Mouse (Mus musculus) forebrain, embryonic 13.5 days (tissue): ENCODE measurements around the gene Prkg2. TPM values are rescaled to one million over a fixed set of nuclear protein-coding genes. Genes with fewer than 3 reads are reported as not detected.

Source experiments
- ATAC-seq: fragments of 200-750 bp; cut with Nextera tagmentation; 2 replicates; pipeline ENCODE4 v1.8.0; 2017
- H3K27ac ChIP-seq: fragments of 300-500 bp; sonication (generic); 2 replicates; pipeline ENCODE4 v1.5.1; 2015; ENCODE audit warnings: inconsistent platforms, mild to moderate bottlenecking, moderate library complexity
- H3K27me3 ChIP-seq: fragments of 300-500 bp; sonication (generic); 2 replicates; pipeline ENCODE4 v1.6.1; 2015; ENCODE audit warnings: mild to moderate bottlenecking, inconsistent platforms
- H3K36me3 ChIP-seq: fragments of 300-500 bp; sonication (generic); 2 replicates; pipeline ENCODE4 v1.6.1; 2015; ENCODE audit warnings: mild to moderate bottlenecking, inconsistent platforms; ENCODE audit not compliant: poor library complexity, severe bottlenecking
- H3K4me1 ChIP-seq: fragments of 300-500 bp; sonication (generic); 2 replicates; pipeline ENCODE4 v1.6.1; 2015; ENCODE audit warnings: inconsistent platforms
- H3K4me2 ChIP-seq: fragments of 300-500 bp; sonication (generic); 2 replicates; pipeline ENCODE4 v1.6.1; 2015; ENCODE audit warnings: inconsistent platforms, mild to moderate bottlenecking, moderate library complexity
- H3K4me3 ChIP-seq: fragments of 300-500 bp; sonication (generic); 2 replicates; pipeline ENCODE4 v1.5.1; 2015; ENCODE audit warnings: mild to moderate bottlenecking, inconsistent platforms
- H3K9ac ChIP-seq: fragments of 300-500 bp; sonication (generic); 2 replicates; pipeline ENCODE4 v1.6.1; 2015; ENCODE audit warnings: mild to moderate bottlenecking, inconsistent platforms
- H3K9me3 ChIP-seq: fragments of 300-500 bp; sonication (generic); replicated peaks from 2 replicates; pipeline ENCODE4 v1.6.1; 2016; ENCODE audit warnings: inconsistent platforms
- WGBS: fragments of 180-500 bp; shearing (Covaris S2); methylation state at CpG from one replicate; pipeline ENCODE4 v1.1.7; 2015; 5-methylcytosine and 5-hydroxymethylcytosine counted together
- polyA plus RNA-seq: library from polyadenylated mRNA; unstranded; fragments of >200 nt; fragmentation: Nextera tagmentation; extraction: Ambion mirVana; gene quantifications from 2 replicates; pipeline ENCODE4 v1.2.1, GENCODE M21; 2015

The Prkg2 gene
- polyA plus RNA-seq, 1 experiment from 2014 or later, result 2.5 TPM

- ATAC-seq, result no peak
- Histone ChIP-seq H3K27ac (no peak overlapping the region), H3K9ac (no peak overlapping the region), H3K4me1 (no peaks in the 10 kb centered on the region; the same call in 1 of the 2 replicates), H3K9me3 (no peaks in the 10 kb centered on the region), H3K4me2 (no peak overlapping the region), H3K36me3 (no peaks in the 10 kb centered on the region), H3K27me3 (no peaks in the 10 kb centered on the region), H3K4me3 (no peak overlapping the region)
- WGBS, result 94% methylated on average over 14 of the region's 14 CpGs
These were observed 26.6 kb downstream of the Prkg2 start for GRCm38 (mm10) chr5:99010448-99011151.

GRCm38 (mm10) chr5:98998104-98998503 lies 39.0 kb downstream of the Prkg2 start:
- no peak overlapping the region for H3K4me3 ChIP-seq
- H3K4me2 ChIP-seq, result no peak overlapping the region
- ATAC-seq, result no peak
- no peak overlapping the region for H3K27ac ChIP-seq
- H3K36me3 ChIP-seq, result no peaks in the 10 kb centered on the region
- H3K9ac ChIP-seq, result no peak overlapping the region
- no peaks in the 10 kb centered on the region for H3K9me3 ChIP-seq
- no peaks in the 10 kb centered on the region for H3K27me3 ChIP-seq
- H3K4me1 ChIP-seq, result peaks cover 29% of the 10 kb centered on the region
- WGBS, result 55% methylated on average over 4 of the region's 4 CpGs

DNA sequence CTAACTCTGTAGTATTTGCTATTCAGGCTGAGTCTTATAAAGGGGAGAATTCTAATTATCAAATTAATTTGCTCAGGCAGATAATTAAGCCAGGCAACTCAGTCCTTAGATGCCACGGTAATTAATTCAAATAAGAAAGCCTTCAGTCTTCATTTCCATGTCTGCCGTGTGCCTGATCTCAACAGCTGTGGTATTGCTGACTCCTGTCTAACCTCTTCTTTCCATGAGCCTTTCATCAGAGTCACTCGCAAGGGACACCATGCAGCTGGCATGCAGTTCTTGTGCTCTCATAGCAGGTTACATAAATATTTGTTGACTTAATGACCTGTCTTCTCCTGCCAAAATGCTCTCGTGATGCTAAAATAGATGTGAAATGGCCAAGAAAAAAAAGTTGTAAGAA lies 41.4 kb downstream of the Prkg2 start:
- Histone ChIP-seq H3K27me3 (no peaks in the 10 kb centered on the region), H3K4me2 (no peak overlapping the region), H3K36me3 (no peaks in the 10 kb centered on the region), H3K4me3 (no peak overlapping the region), H3K27ac (0 out of 2 replicates have a peak overlapping the region, but pooled peaks have one; percentile 31), H3K9ac (no peak overlapping the region), H3K4me1 (peaks cover 26% of the 10 kb centered on the region), H3K9me3 (no peaks in the 10 kb centered on the region)
- WGBS, result 18% methylated on average over 4 of the region's 4 CpGs
- peak; percentile 81 for ATAC-seq

DNA sequence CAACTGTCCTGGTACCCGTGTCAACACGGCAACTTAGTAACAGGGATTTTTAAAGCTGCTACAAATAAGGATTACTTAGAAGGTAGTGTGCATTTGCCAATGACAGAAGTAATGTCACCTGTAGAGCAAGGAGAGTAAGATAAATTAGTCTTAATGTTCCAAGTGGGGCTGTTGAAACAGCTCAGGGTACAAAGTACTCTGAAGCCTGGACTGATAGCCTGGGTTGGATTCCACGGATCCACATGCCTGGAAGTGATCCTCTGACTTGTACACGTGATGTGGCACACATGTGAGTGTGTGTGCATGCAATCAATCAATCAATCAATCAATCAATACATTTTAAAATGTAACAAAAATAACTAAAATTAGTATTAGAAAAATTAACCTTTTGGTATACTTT lies 45.6 kb downstream of the Prkg2 start:
- Histone ChIP-seq H3K9me3 (no peaks in the 10 kb centered on the region), H3K27ac (no peak overlapping the region), H3K4me1 (peaks cover 35% of the 10 kb centered on the region), H3K27me3 (no peaks in the 10 kb centered on the region), H3K4me3 (no peak overlapping the region), H3K9ac (no peak overlapping the region), H3K36me3 (no peaks in the 10 kb centered on the region), H3K4me2 (no peak overlapping the region)
- no peak for ATAC-seq
- WGBS, result 87% methylated on average over 4 of the region's 4 CpGs

DNA sequence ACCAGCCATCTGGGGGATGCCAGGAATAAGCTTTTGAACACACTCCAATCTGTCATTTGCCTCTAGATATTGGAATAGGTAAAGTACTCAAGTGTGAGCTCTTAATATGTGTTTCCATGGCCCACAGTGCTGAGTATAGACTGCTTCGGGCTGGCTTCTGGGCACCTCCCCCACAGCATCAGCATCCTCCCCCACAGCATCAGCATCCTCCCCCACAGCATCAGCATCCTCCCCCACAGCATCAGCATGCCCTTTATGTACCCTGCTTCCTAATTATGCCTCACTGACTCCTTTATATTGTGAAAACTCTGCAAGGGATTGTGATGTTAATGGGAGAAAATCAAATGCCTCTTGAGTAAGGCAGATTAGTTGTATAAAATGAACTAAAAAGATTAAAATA lies 49.5 kb downstream of the Prkg2 start:
- Histone ChIP-seq H3K4me2 (no peak overlapping the region), H3K9ac (no peak overlapping the region), H3K9me3 (no peaks in the 10 kb centered on the region), H3K27me3 (no peaks in the 10 kb centered on the region), H3K4me1 (peaks cover 49% of the 10 kb centered on the region), H3K4me3 (no peak overlapping the region), H3K36me3 (no peaks in the 10 kb centered on the region), H3K27ac (peak overlapping the region; percentile 89)
- 0% methylated on average over 1 of the region's 1 CpGs for WGBS
- peak; percentile 86 for ATAC-seq

DNA sequence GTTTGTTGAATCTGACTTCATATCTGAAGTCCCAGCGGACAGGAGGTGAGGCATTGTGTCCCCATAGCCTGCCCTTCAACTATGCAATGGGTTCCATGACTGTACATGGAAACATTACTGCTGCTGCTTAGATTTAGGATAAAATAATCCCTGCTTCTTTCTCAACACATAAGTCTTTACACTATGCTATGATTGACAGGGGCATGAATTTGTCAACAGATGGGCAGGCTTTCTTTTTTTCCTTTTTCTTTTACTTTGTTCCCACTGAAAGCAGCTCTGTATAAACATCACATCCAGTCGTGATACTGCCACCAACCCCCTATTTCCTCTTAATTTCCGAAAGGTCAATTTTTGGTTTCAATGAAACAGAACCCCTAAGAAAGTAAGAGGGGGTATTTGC lies 50.0 kb downstream of the Prkg2 start:
- peak; percentile 52 for ATAC-seq
- 29% methylated on average over 3 of the region's 3 CpGs for WGBS

GRCm38 (mm10) chr5:98986459-98986858 lies 50.7 kb downstream of the Prkg2 start:
- H3K9me3 ChIP-seq, result no peaks in the 10 kb centered on the region
- peaks cover 49% of the 10 kb centered on the region for H3K4me1 ChIP-seq
- no peak overlapping the region for H3K4me3 ChIP-seq
- peak overlapping the region; percentile 22 for H3K4me2 ChIP-seq
- H3K36me3 ChIP-seq, result no peaks in the 10 kb centered on the region
- peak overlapping the region; percentile 89 for H3K27ac ChIP-seq
- H3K27me3 ChIP-seq, result no peaks in the 10 kb centered on the region
- H3K9ac ChIP-seq, result 0 out of 2 replicates have a peak overlapping the region, but pooled peaks have one; percentile 1
- WGBS, result 1% methylated on average over 4 of the region's 4 CpGs
- ATAC-seq, result peak; percentile 70

More for the DNA sequence above, 50.0 kb downstream of the Prkg2 start:
- H3K36me3 ChIP-seq, result no peaks in the 10 kb centered on the region
- no peaks in the 10 kb centered on the region for H3K9me3 ChIP-seq
- H3K4me2 ChIP-seq, result no peak overlapping the region
- H3K27ac ChIP-seq, result peak overlapping the region; percentile 89
- H3K4me3 ChIP-seq, result no peak overlapping the region
- H3K27me3 ChIP-seq, result no peaks in the 10 kb centered on the region
- H3K4me1 ChIP-seq, result peaks cover 49% of the 10 kb centered on the region
- no peak overlapping the region for H3K9ac ChIP-seq

- no peaks in the 10 kb centered on the region for H3K27me3 ChIP-seq
- no peak overlapping the region for H3K4me3 ChIP-seq
- H3K27ac ChIP-seq, result peak overlapping the region; percentile 89
- peak overlapping the region; percentile 22 for H3K4me2 ChIP-seq
- ATAC-seq, result no peak
- WGBS, result 6% methylated on average over 4 of the region's 4 CpGs
- peaks cover 49% of the 10 kb centered on the region for H3K4me1 ChIP-seq
- 0 out of 2 replicates have a peak overlapping the region, but pooled peaks have one; percentile 1 for H3K9ac ChIP-seq
- no peaks in the 10 kb centered on the region for H3K36me3 ChIP-seq
- H3K9me3 ChIP-seq, result no peaks in the 10 kb centered on the region
These were observed 51.1 kb downstream of the Prkg2 start for GRCm38 (mm10) chr5:98986011-98986410.

DNA sequence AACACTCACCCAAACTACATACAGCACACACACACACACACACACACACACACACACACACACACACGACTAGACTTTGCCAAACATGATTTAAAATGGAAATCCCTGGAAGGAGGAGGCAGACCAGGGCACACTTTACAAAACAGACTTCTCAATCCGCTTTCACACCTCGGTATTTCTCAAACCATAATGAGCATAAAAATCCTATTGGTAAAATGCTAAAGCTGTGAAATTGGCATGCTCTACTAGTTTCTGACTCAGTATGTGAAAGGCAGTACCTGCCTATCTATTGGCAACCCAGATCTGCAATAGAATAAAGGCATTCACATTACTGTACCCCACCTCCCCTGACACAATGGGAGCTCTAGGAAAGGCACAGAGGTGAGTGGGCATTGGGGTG lies 52.1 kb downstream of the Prkg2 start:
- Histone ChIP-seq H3K27ac (peak overlapping the region; percentile 89), H3K4me2 (no peak overlapping the region), H3K27me3 (no peaks in the 10 kb centered on the region), H3K4me3 (no peak overlapping the region), H3K9me3 (no peaks in the 10 kb centered on the region), H3K4me1 (peaks cover 48% of the 10 kb centered on the region), H3K36me3 (no peaks in the 10 kb centered on the region), H3K9ac (no peak overlapping the region)
- WGBS, result 75% methylated on average over 3 of the region's 3 CpGs
- ATAC-seq, result no peak

DNA sequence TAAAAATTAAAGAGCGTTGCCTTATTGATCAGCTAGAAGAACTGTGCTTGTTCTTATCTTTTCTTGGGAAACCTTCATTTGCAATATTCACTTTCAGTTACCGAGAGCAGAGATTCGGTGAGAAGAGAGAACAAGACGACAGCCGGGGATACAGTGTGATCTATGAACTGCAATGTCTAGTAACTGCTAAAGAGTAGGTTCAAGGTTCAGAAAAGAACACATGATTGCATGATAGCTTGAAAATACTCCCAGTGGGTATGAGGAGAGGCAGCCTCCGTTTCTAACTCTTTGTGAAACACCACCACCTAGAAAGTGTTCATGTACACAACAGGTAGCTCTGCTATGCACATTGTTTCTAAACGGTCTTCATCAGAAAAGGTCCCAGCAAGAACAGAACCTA lies 55.8 kb downstream of the Prkg2 start:
- H3K9me3 ChIP-seq, result no peaks in the 10 kb centered on the region
- H3K4me1 ChIP-seq, result peaks cover 28% of the 10 kb centered on the region
- no peaks in the 10 kb centered on the region for H3K36me3 ChIP-seq
- H3K27ac ChIP-seq, result no peak overlapping the region
- ATAC-seq, result no peak
- no peak overlapping the region for H3K9ac ChIP-seq
- no peak overlapping the region for H3K4me2 ChIP-seq
- 90% methylated on average over 7 of the region's 7 CpGs for WGBS
- H3K27me3 ChIP-seq, result no peaks in the 10 kb centered on the region
- H3K4me3 ChIP-seq, result no peak overlapping the region

- H3K27me3 ChIP-seq, result no peaks in the 10 kb centered on the region
- ATAC-seq, result no peak
- peaks cover 14% of the 10 kb centered on the region for H3K4me1 ChIP-seq
- H3K9me3 ChIP-seq, result no peaks in the 10 kb centered on the region
- H3K27ac ChIP-seq, result no peak overlapping the region
- no peaks in the 10 kb centered on the region for H3K36me3 ChIP-seq
- WGBS, result 70% methylated on average over 6 of the region's 6 CpGs
- no peak overlapping the region for H3K4me3 ChIP-seq
- H3K4me2 ChIP-seq, result no peak overlapping the region
- H3K9ac ChIP-seq, result no peak overlapping the region
These were observed 58.8 kb downstream of the Prkg2 start for GRCm38 (mm10) chr5:98978316-98978715.

DNA sequence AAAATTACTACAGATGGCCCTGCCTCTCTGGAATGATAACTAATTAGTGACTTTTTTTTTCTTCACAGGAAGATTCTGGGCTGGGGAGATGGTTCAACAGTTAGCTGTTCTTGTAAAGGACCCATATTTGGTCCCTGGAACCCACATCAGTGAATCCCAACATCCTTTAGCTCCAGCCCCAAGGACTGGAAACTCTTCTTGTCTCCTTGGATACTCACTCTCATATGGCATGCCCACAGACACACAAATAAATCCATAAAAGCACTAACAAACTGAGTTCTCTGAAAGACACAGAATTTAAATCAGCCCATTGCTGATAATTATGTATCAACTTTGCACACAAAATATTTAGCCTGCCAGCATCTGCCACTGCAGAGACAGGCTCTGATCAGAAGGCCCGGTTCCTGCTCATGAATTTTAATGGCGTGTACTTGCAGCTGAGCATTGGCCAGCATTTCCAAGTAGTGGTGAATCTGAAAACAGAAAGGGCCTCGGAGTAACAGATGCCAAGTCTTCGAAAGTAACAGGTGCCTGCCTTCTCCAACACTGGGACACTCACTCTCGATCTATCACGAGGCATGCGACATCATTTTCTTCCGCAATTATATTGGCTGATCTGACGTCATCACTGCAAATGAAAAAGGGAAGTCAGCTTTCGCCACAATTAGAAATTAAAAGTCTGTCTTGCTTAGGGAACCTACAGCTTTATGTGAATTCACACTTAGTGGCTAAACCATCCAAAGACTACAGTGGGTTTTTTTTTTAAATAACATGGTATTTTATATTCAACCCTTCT lies 61.1 kb downstream of the Prkg2 start:
- Histone ChIP-seq H3K36me3 (no peaks in the 10 kb centered on the region), H3K9me3 (no peaks in the 10 kb centered on the region), H3K4me3 (no peak overlapping the region), H3K9ac (no peak overlapping the region), H3K27ac (peak overlapping the region; percentile 58), H3K4me2 (no peak overlapping the region), H3K27me3 (no peaks in the 10 kb centered on the region), H3K4me1 (peaks cover 11% of the 10 kb centered on the region)
- 27% methylated on average over 10 of the region's 10 CpGs for WGBS
- peak; percentile 94 for ATAC-seq
